Mouse (Mus musculus): ENCODE results near the gene Art3. TPM values are rescaled to one million over a fixed set of nuclear protein-coding genes. Genes with fewer than 3 reads are reported as not detected.

Gene Art3
- polyA plus RNA-seq, 1 experiment from 2014 or later = 1.2 TPM

DNA sequence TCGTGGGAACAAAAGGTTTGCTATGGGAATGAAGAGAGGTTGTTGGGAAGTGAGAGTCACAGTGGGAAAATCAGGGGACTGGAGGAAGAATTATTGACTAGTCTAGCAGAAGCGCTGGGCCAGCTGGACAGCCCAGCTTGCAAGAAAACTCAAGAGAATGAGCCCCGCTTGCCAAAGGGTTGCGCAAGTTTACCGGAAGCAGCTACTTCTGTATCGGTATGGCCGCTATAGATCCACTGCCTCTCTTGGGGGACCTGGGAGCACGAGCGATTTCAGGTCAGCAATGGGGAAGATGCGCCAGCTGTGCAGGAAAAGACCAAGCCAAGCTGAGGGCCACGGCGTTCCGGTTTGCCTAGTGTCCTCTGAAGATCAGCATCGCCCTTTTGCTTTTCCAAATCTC lies 13.0 kb upstream of the Art3 start:
- DNase-seq (ENCODE audit: extremely low spot score, low spot score) = no peak
- no peak overlapping the region for H3K4me3 ChIP-seq
- no peaks in the 10 kb centered on the region for H3K36me3 ChIP-seq (replicated peaks)
- H3K27ac ChIP-seq = no peak overlapping the region
- H3K9me3 ChIP-seq = no peaks in the 10 kb centered on the region
- 96% methylated on average over 14 of the region's 14 CpGs for WGBS
- no peaks in the 10 kb centered on the region for H3K27me3 ChIP-seq (ENCODE audit: poor library complexity, severe bottlenecking)
- no peaks in the 10 kb centered on the region for H3K4me1 ChIP-seq

DNA sequence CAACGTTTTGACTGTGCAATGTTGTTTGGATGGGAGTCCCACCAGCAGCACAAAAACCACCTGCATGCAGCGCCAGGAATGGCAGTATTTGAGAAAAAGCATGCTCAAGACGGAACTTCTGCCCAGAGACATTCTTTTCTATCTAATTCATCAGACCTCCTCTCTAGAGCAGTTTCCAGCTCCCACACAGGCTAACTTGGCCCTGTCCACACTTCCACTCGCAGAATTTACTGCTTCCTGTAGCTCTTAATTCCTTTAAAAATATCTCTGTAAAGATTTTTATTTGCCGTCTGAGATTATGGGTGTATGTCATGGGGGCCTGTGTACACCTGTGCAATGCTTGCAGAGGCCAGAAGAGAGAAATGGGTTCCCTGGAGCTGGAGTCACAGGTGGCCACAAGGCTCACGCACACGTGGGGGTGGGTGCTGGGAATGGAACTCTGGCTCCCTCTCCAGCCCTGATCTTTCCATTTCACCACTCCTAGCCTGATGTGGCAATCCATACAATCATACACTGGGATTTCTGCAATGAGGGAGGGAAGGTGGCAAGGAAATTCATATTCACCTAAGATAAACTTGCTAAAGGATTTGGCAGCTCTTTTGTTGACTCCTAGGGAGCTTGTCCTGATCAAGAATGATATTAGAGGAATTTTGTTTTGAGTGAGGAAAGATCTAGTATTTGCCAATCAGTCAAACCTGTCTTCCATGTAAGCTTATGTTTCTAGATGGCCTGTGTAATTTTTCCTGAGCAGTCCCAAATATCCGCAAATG lies 9.8 kb upstream of the Art3 start:
- WGBS = 77% methylated on average over 8 of the region's 8 CpGs
- Histone ChIP-seq H3K4me3 (no peak overlapping the region), H3K36me3 (replicated peaks) (no peaks in the 10 kb centered on the region), H3K4me1 (no peaks in the 10 kb centered on the region), H3K9me3 (no peaks in the 10 kb centered on the region), H3K27ac (no peak overlapping the region), H3K27me3 (ENCODE audit: poor library complexity, severe bottlenecking) (no peaks in the 10 kb centered on the region)
- no peak for DNase-seq (ENCODE audit: extremely low spot score, low spot score)

DNA sequence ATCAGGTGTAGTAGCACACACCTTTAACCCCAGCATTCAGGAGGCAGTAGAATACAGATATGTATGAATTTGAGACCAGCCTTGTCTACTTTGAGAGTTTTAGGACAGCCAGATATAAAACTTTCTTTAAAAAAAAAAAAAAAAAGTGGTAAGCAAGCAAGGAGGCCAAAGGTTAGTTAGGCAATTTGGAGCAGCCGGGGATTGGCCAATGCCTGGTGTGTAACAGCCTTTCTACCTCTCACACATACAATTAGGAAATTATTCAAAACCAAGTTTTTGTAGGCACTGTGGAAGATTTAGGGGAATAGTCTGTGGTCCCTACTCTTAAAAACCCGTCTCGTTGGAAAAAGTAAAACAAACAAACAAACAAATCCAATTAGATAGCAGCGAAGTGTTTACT lies 9.0 kb upstream of the Art3 start:
- H3K4me1 ChIP-seq = no peaks in the 10 kb centered on the region
- DNase-seq (ENCODE audit: extremely low spot score, low spot score) = no peak
- no peaks in the 10 kb centered on the region for H3K36me3 ChIP-seq (replicated peaks)
- no peak overlapping the region for H3K27ac ChIP-seq
- H3K9me3 ChIP-seq = no peaks in the 10 kb centered on the region
- no peak overlapping the region for H3K4me3 ChIP-seq
- 89% methylated on average over 4 of the region's 4 CpGs for WGBS
- H3K27me3 ChIP-seq (ENCODE audit: poor library complexity, severe bottlenecking) = no peaks in the 10 kb centered on the region

DNA sequence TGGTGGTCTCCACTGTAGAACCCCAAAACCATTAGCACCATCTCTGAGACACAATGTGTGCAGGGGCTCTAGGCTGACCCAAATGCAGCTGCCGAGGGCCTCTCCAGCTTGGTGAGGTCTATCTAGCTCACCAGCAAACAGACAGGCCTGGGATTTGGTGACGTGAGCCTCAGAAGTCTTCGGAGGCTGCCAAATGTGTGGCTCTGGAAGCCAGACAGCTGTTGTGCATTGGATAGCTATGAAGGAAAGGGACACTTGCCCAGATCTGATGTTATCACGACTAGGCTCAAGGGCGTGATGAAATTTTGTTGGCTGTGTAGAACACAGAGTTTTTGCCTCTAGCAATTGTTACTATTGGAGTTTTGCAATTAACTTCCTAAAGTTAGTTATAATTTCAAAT lies 8.4 kb upstream of the Art3 start:
- H3K27ac ChIP-seq = no peak overlapping the region
- DNase-seq (ENCODE audit: extremely low spot score, low spot score) = no peak
- H3K4me1 ChIP-seq = no peaks in the 10 kb centered on the region
- no peaks in the 10 kb centered on the region for H3K9me3 ChIP-seq
- H3K36me3 ChIP-seq (replicated peaks) = no peaks in the 10 kb centered on the region
- 91% methylated on average over 5 of the region's 5 CpGs for WGBS
- H3K4me3 ChIP-seq = no peak overlapping the region
- no peaks in the 10 kb centered on the region for H3K27me3 ChIP-seq (ENCODE audit: poor library complexity, severe bottlenecking)

DNA sequence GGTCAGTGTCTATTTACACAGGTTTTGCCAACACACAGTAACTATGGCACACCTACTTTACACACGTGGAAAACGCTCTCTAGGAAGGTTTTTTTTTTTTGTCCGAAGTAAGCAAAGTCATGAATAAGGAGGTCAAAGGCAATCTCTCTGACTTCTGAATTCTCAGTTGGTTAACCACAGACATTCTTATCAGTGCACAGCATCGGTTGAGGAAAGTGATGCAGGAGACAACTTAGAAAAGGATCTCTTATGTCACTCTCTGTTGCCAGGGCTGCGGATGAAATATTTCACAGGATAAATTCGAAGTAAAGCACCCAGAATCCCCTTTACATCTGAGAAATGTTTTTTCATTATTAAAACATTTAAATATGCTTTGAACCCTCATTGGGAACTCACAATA lies 4.3 kb upstream of the Art3 start:
- Histone ChIP-seq H3K36me3 (replicated peaks) (no peaks in the 10 kb centered on the region), H3K27me3 (ENCODE audit: poor library complexity, severe bottlenecking) (no peaks in the 10 kb centered on the region), H3K4me3 (no peak overlapping the region), H3K9me3 (no peaks in the 10 kb centered on the region), H3K27ac (no peak overlapping the region), H3K4me1 (no peaks in the 10 kb centered on the region)
- WGBS = 87% methylated on average over 6 of the region's 6 CpGs
- no peak for DNase-seq (ENCODE audit: extremely low spot score, low spot score)

DNA sequence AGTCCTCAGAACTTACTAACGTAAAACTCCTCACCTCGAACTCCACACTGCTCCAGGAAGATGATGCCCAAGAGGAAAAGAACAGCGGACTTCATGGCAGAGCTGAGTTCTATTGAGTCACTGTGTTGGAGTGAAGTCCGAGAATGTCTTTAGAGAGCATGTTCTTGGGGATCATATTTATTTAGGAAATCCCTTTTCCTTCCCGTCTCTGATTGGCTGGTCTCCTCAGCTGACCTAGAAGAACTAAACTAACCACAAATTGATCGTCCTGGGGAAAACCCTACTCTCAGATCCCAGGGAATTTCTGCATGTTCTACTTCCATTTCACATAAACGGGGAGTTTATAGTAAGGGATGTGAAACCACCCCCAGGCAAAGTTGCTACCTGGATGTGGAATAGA lies 3.7 kb upstream of the Art3 start, which contains the start of gene Cxcl9:
Gene Cxcl9 (minus strand): TSS at position 151 of the 400 bp plus-strand sequence.
- no peaks in the 10 kb centered on the region for H3K36me3 ChIP-seq (replicated peaks)
- no peak for DNase-seq (ENCODE audit: extremely low spot score, low spot score)
- no peaks in the 10 kb centered on the region for H3K27me3 ChIP-seq (ENCODE audit: poor library complexity, severe bottlenecking)
- H3K4me3 ChIP-seq = no peak within 1 kb of the TSS
- WGBS = 91% methylated on average over 7 of the region's 7 CpGs
- H3K4me1 ChIP-seq = no peaks in the 10 kb centered on the region
- no peaks in the 10 kb centered on the region for H3K9me3 ChIP-seq
- no peak within 1 kb of the TSS for H3K27ac ChIP-seq

DNA sequence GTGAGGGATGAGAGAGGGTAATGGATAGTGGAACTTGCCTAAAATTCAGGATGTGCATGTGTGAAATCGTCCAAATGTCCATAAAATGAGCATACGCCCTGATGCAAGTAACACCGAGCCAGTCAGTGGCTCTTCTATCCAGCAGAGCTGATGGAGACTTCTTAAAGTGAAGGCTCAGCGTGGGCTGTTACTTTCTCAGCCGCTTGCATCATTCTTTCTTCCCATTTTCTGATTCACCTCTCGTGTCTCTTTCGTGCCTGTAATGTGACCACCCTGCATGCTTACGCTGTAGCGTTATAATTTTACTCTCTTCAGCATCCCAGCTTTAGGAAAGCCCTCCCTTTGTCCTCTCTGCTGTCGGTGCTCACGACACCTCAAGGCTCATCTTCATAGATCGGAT lies 505 bp upstream of the Art3 start:
- Histone ChIP-seq H3K27ac (no peak overlapping the region), H3K4me3 (no peak overlapping the region), H3K27me3 (ENCODE audit: poor library complexity, severe bottlenecking) (no peaks in the 10 kb centered on the region), H3K4me1 (no peaks in the 10 kb centered on the region), H3K36me3 (replicated peaks) (no peaks in the 10 kb centered on the region), H3K9me3 (no peaks in the 10 kb centered on the region)
- 90% methylated on average over 12 of the region's 12 CpGs for WGBS
- DNase-seq (ENCODE audit: extremely low spot score, low spot score) = no peak

DNA sequence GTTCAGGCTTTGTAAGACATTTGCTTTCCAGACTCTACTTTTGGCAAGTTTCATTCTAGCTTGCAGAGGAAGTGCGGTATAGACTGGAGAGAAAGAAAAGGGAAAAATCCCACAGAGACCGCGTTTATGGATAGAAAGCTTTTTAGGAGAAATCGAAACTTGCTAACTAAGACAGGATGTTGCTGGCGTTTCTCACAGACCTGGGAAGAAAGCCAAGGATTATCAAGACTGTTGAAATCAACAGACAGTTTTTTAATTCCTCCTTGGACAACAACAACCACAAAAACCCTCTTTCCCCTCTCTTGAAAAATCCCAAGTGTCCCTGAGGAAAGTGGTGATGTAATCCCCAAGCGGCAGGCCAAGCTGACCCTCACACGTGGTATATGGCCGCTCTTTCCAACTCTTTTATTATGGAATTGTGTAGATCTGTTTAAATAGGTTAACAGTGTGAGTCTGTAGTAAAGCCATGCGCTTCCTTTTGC lies 773 bp downstream of the Art3 start:
- Histone ChIP-seq H3K27me3 (ENCODE audit: poor library complexity, severe bottlenecking) (no peaks in the 10 kb centered on the region), H3K4me1 (no peaks in the 10 kb centered on the region), H3K36me3 (replicated peaks) (no peaks in the 10 kb centered on the region), H3K4me3 (no peak overlapping the region), H3K27ac (no peak overlapping the region), H3K9me3 (no peaks in the 10 kb centered on the region)
- 83% methylated on average over 9 of the region's 9 CpGs for WGBS
- DNase-seq (ENCODE audit: extremely low spot score, low spot score) = no peak

DNA sequence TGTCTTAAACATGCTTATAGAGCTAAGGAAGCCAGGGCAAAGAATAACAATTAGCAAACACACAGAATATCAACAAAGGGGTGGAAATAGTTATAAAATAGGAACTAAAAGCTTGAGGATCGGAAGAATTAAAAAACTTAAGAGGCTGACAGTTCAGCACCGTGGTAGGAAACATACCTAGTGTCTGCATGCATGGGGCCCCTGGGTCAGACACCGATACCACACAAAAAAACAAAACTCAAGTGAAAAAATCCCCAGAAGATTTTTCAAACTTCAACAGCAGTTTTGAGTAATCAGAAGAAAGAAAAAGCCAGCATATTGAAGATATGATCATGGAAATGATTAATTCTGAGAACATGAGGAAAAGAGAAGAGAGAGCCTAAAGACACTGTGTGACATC lies 5.1 kb downstream of the Art3 start:
- Histone ChIP-seq H3K9me3 (no peaks in the 10 kb centered on the region), H3K4me1 (no peaks in the 10 kb centered on the region), H3K4me3 (no peak overlapping the region), H3K36me3 (replicated peaks) (no peaks in the 10 kb centered on the region), H3K27me3 (ENCODE audit: poor library complexity, severe bottlenecking) (no peaks in the 10 kb centered on the region), H3K27ac (no peak overlapping the region)
- no peak for DNase-seq (ENCODE audit: extremely low spot score, low spot score)
- WGBS = 86% methylated on average over 3 of the region's 3 CpGs

DNA sequence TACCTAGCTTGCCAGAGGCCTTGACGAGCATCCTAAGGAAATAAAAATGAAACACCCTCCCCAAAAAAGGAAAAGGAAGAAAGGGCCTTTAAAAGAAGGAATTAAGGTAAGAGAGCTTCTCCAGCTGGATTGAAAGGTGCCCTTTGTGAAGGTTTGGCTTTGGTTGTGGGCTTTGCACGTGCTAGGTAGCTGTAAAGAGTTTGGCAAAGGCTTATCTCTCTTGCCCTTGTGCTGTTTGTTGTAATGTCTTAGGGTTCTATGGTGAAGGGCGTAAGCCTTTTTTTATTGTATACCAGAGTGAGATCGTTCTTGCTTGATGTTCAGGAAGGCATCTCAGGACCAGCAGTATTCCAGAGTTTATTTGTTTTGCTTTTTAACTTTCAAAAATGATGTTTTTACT lies 9.0 kb downstream of the Art3 start:
- DNase-seq (ENCODE audit: extremely low spot score, low spot score) = no peak
- Histone ChIP-seq H3K27ac (no peak overlapping the region), H3K4me3 (no peak overlapping the region), H3K9me3 (no peaks in the 10 kb centered on the region), H3K27me3 (ENCODE audit: poor library complexity, severe bottlenecking) (no peaks in the 10 kb centered on the region), H3K4me1 (no peaks in the 10 kb centered on the region), H3K36me3 (replicated peaks) (no peaks in the 10 kb centered on the region)
- WGBS = 81% methylated on average over 4 of the region's 4 CpGs

DNA sequence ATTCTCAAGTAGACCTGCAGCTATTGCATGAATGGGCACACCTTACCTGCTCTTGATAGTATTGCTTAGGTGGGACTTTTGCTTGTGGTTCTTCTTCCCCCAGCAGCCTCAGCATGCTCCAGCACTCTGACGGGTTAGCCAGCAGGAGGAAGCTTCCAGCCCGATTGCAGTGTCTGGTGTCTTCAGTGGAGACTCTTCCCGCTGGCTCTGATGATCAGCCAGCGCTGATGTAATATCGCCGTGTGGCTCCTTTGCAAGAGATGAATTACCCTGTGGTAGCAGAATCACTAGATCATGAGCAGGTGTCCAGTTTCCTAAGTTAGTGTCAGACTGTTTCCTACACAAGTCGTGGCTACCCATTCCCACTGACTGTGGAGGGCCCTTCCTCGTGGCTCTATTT lies 13.4 kb downstream of the Art3 start:
- Histone ChIP-seq H3K27me3 (ENCODE audit: poor library complexity, severe bottlenecking) (peaks cover 20% of the 10 kb centered on the region), H3K4me3 (no peak overlapping the region), H3K9me3 (no peaks in the 10 kb centered on the region), H3K4me1 (peaks cover 8% of the 10 kb centered on the region), H3K27ac (no peak overlapping the region), H3K36me3 (replicated peaks) (no peaks in the 10 kb centered on the region)
- WGBS = 90% methylated on average over 8 of the region's 8 CpGs
- DNase-seq (ENCODE audit: extremely low spot score, low spot score) = no peak

DNA sequence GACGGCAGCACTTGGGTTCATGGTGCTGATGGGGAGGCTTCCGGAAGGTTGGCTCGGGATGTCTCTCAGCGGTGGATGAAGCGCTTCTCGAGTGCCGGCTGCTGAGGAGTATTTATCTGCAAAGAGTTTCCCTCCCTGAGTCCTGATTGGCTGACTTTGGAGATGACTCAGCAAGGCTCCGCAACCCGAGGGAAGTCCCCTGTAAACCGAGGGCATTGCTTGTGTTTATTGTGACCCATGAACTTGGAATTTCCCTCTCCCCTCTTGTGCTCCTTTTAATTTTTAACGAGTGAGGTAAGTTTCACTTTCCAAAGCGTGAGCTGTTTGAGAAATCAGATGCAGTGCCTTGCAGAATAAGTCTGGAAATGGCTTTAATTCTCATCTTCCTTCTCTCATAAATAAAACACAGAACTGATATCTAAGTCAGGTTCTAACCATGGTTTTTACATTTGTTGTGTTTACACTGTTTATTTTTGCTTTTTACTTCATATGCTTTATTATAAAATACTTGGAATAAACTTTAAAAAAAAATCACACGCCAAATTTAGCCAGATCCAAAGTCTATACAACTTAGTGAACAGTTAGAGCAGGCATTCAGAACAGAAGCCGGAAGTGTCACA lies 17.3 kb downstream of the Art3 start, which contains the start of gene Cxcl10:
Gene Cxcl10 (minus strand): TSS at position 96 of the 620 bp plus-strand sequence.
- Histone ChIP-seq H3K4me3 (peak within 1 kb of the TSS; percentile 27), H3K9me3 (no peaks in the 10 kb centered on the region), H3K4me1 (peaks cover 11% of the 10 kb centered on the region), H3K27me3 (ENCODE audit: poor library complexity, severe bottlenecking) (peaks cover 20% of the 10 kb centered on the region), H3K36me3 (replicated peaks) (no peaks in the 10 kb centered on the region), H3K27ac (no peak within 1 kb of the TSS)
- DNase-seq (ENCODE audit: extremely low spot score, low spot score) = no peak
- WGBS = 34% methylated on average over 14 of the region's 14 CpGs

DNA sequence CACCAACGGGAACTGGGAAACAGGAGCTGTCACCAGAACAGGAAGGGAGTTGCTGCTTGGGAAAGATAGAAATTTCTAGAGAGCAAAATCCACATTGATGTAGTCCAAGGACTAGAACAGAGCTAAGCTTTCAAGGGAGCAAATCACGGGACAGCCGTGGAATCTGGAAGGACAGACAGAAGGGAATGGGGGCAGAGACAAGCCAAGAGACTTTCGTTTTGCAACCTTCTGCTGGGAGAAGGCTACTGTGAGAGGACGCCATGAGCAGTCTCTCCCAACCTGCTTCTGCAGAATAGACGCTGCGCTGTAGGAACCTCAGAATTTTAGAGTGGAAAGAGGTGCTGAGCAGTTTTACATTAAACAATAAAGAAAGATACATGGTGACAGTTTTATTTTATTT lies 18.1 kb downstream of the Art3 start:
- peaks cover 20% of the 10 kb centered on the region for H3K27me3 ChIP-seq (ENCODE audit: poor library complexity, severe bottlenecking)
- WGBS = 86% methylated on average over 7 of the region's 7 CpGs
- no peak overlapping the region for H3K27ac ChIP-seq
- no peaks in the 10 kb centered on the region for H3K36me3 ChIP-seq (replicated peaks)
- DNase-seq (ENCODE audit: extremely low spot score, low spot score) = no peak
- peaks cover 11% of the 10 kb centered on the region for H3K4me1 ChIP-seq
- H3K4me3 ChIP-seq = no peak overlapping the region
- no peaks in the 10 kb centered on the region for H3K9me3 ChIP-seq
